Mouse (Mus musculus) heart, embryonic 16.5 days (tissue): ENCODE measurements at regions not wholly inside any gene's neighbourhood (a gene's known extent, or its start where the extent isn't known, plus 50 kb on each side); places are given as distances from the start of the nearest gene placed in this dataset.

Experiments used
- ATAC-seq: fragments of 200-750 bp; cut with Nextera tagmentation; replicated peaks from 2 replicates; pipeline ENCODE4 v1.8.0; 2017; ENCODE audit warnings: moderate number of reproducible peaks; ENCODE audit not compliant: insufficient read depth, low FRiP score; ENCODE audit errors: extremely low read depth
- H3K27ac ChIP-seq: fragments of 300-500 bp; sonication (generic); 2 replicates; pipeline ENCODE4 v1.5.1; 2014; ENCODE audit warnings: mild to moderate bottlenecking, low read length, control low read depth, moderate library complexity
- H3K27me3 ChIP-seq: fragments of 300-500 bp; sonication (generic); 2 replicates; pipeline ENCODE4 v1.6.1; 2014; ENCODE audit warnings: low read length, mixed read lengths; ENCODE audit not compliant: control insufficient read depth, insufficient read depth
- H3K36me3 ChIP-seq: fragments of 300-500 bp; sonication (generic); 2 replicates; pipeline ENCODE4 v1.6.1; 2014; ENCODE audit not compliant: control insufficient read depth, insufficient read depth
- H3K4me1 ChIP-seq: fragments of 300-500 bp; sonication (generic); 2 replicates; pipeline ENCODE4 v1.6.1; 2014; ENCODE audit warnings: low read length, mixed read lengths; ENCODE audit not compliant: control insufficient read depth, insufficient read depth
- H3K4me2 ChIP-seq: fragments of 300-500 bp; sonication (generic); 2 replicates; pipeline ENCODE4 v1.6.1; 2014; ENCODE audit warnings: low read depth, mild to moderate bottlenecking, control low read depth, low read length
- H3K4me3 ChIP-seq: fragments of 300-500 bp; sonication (generic); 2 replicates; pipeline ENCODE4 v1.5.1; 2014; ENCODE audit warnings: mild to moderate bottlenecking, control low read depth, low read length
- H3K9ac ChIP-seq: fragments of 300-500 bp; sonication (generic); 2 replicates; pipeline ENCODE4 v1.6.1; 2014; ENCODE audit warnings: low read length, control low read depth
- H3K9me3 ChIP-seq: fragments of 300-500 bp; sonication (generic); replicated peaks from 2 replicates; pipeline ENCODE4 v1.6.1; 2016; ENCODE audit warnings: low read length; ENCODE audit not compliant: control insufficient read depth
- WGBS: fragments of 180-500 bp; shearing (Covaris S2); extraction: QIAGEN DNeasy Blood & Tissue Kit; methylation state at CpG from one replicate; pipeline ENCODE4 v1.1.7; 2014; 5-methylcytosine and 5-hydroxymethylcytosine counted together

GRCm38 (mm10) chr12:98005671-98006469, 253.4 kb downstream of the Galc start:
- H3K4me1 ChIP-seq: no peaks in the 10 kb centered on the region
- H3K36me3 ChIP-seq: no peaks in the 10 kb centered on the region
- H3K9ac ChIP-seq: no peak overlapping the region
- H3K4me2 ChIP-seq: no peak overlapping the region
- ATAC-seq: no peak
- H3K4me3 ChIP-seq: no peak overlapping the region
- no peaks in the 10 kb centered on the region for H3K9me3 ChIP-seq
- H3K27me3 ChIP-seq: no peaks in the 10 kb centered on the region
- H3K27ac ChIP-seq: no peak overlapping the region
- WGBS: 46% methylated on average over 5 of the region's 5 CpGs

GRCm38 (mm10) chr12:98002217-98002616, 257.0 kb downstream of the Galc start:
- H3K4me2 ChIP-seq: no peak overlapping the region
- no peaks in the 10 kb centered on the region for H3K4me1 ChIP-seq
- H3K9me3 ChIP-seq: no peaks in the 10 kb centered on the region
- no peaks in the 10 kb centered on the region for H3K27me3 ChIP-seq
- H3K36me3 ChIP-seq: no peaks in the 10 kb centered on the region
- 85% methylated on average over 5 of the region's 5 CpGs for WGBS
- no peak overlapping the region for H3K27ac ChIP-seq
- no peak overlapping the region for H3K4me3 ChIP-seq
- no peak overlapping the region for H3K9ac ChIP-seq
- no peak for ATAC-seq

- Histone ChIP-seq H3K4me3 (no peak overlapping the region), H3K27ac (no peak overlapping the region), H3K27me3 (no peaks in the 10 kb centered on the region), H3K9ac (no peak overlapping the region), H3K4me2 (no peak overlapping the region), H3K4me1 (no peaks in the 10 kb centered on the region), H3K9me3 (no peaks in the 10 kb centered on the region), H3K36me3 (no peaks in the 10 kb centered on the region)
- 28% methylated on average over 1 of the region's 1 CpGs for WGBS
- no peak for ATAC-seq
Measured at GRCm38 (mm10) chr12:97994884-97995283, 264.4 kb downstream of the Galc start.

DNA sequence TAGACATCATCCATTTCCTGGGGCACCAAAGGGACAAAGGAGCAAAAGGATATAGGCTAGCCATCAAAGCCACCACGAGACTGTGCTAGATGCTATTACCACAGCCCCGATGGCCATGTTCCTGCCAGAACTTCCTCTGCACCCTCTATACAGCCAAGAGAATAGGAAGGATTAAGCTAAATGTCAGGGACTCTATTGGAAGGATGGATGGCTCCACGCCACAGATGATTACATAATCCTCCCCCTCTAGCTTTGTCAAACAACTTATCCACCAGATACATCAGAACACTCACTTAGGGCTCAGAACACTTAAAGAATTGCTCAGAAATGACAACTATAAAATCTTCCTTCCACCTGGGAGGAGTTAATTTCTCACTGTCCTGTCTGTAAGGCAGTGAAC, 265.3 kb downstream of the Galc start:
- no peak for ATAC-seq
- Histone ChIP-seq H3K9me3 (no peaks in the 10 kb centered on the region), H3K4me1 (no peaks in the 10 kb centered on the region), H3K36me3 (no peaks in the 10 kb centered on the region), H3K27me3 (no peaks in the 10 kb centered on the region), H3K9ac (no peak overlapping the region), H3K4me3 (no peak overlapping the region), H3K4me2 (no peak overlapping the region), H3K27ac (no peak overlapping the region)
- 76% methylated on average over 3 of the region's 3 CpGs for WGBS

DNA sequence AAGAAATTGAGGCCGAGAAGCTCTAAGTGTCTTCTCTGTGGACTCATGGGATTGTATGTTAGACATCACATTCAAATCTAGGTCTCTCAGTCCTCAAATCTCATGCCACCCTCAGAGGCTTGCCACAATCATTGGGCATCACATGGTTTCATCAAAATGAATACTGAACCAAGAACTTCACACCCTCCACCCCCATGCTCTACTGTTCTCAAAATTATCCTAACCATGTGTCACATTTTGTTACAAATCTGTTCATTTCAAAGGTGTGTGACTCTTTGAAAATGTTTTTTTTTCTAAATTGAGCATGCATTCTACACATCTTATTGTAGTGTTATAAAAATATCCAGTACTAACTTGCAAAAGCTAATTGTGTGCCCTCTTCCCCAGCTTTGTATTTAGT, 275.9 kb downstream of the Galc start:
- Histone ChIP-seq H3K36me3 (no peaks in the 10 kb centered on the region), H3K4me1 (no peaks in the 10 kb centered on the region), H3K4me2 (no peak overlapping the region), H3K9me3 (no peaks in the 10 kb centered on the region), H3K9ac (no peak overlapping the region), H3K27ac (no peak overlapping the region), H3K4me3 (no peak overlapping the region), H3K27me3 (no peaks in the 10 kb centered on the region)
- ATAC-seq: no peak
- 91% methylated on average over 1 of the region's 1 CpGs for WGBS

- 66% methylated on average over 3 of the region's 3 CpGs for WGBS
- no peaks in the 10 kb centered on the region for H3K4me1 ChIP-seq
- no peak overlapping the region for H3K27ac ChIP-seq
- no peak for ATAC-seq
- H3K9ac ChIP-seq: no peak overlapping the region
- no peaks in the 10 kb centered on the region for H3K27me3 ChIP-seq
- H3K36me3 ChIP-seq: no peaks in the 10 kb centered on the region
- no peak overlapping the region for H3K4me2 ChIP-seq
- no peaks in the 10 kb centered on the region for H3K9me3 ChIP-seq
- no peak overlapping the region for H3K4me3 ChIP-seq
Measured at GRCm38 (mm10) chr12:97978668-97979067, 280.6 kb downstream of the Galc start.

DNA sequence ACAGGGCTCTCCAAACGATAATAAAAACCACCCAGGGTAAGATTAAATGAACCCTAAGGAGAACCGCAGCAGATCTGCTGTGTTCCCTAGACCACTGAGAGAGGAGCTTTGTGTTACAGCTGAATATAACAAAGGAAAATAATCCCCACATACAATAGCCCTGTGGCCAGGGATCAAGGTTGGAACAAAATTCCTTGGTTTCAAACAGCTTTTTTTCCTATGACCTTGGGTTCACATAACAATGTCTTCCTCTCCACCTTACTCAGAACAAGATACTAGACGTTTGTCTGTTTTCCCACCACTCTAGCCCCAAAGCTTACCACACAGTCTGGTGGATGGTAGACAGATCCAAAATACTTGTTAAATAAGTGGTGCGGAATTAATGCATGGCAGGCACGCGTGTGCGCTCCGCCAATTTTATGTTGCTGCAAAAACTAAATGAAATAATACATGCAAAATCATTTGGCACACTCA, 281.0 kb downstream of the Galc start:
- no peak overlapping the region for H3K4me3 ChIP-seq
- H3K9ac ChIP-seq: no peak overlapping the region
- no peaks in the 10 kb centered on the region for H3K4me1 ChIP-seq
- H3K4me2 ChIP-seq: no peak overlapping the region
- H3K36me3 ChIP-seq: no peaks in the 10 kb centered on the region
- no peak for ATAC-seq
- no peak overlapping the region for H3K27ac ChIP-seq
- H3K27me3 ChIP-seq: no peaks in the 10 kb centered on the region
- 80% methylated on average over 8 of the region's 8 CpGs for WGBS
- H3K9me3 ChIP-seq: no peaks in the 10 kb centered on the region

GRCm38 (mm10) chr12:97977633-97978032, 281.6 kb downstream of the Galc start:
- ATAC-seq: no peak
- Histone ChIP-seq H3K9ac (no peak overlapping the region), H3K27ac (no peak overlapping the region), H3K4me2 (no peak overlapping the region), H3K36me3 (no peaks in the 10 kb centered on the region), H3K9me3 (no peaks in the 10 kb centered on the region), H3K27me3 (no peaks in the 10 kb centered on the region), H3K4me1 (no peaks in the 10 kb centered on the region), H3K4me3 (no peak overlapping the region)
- 61% methylated on average over 3 of the region's 3 CpGs for WGBS

DNA sequence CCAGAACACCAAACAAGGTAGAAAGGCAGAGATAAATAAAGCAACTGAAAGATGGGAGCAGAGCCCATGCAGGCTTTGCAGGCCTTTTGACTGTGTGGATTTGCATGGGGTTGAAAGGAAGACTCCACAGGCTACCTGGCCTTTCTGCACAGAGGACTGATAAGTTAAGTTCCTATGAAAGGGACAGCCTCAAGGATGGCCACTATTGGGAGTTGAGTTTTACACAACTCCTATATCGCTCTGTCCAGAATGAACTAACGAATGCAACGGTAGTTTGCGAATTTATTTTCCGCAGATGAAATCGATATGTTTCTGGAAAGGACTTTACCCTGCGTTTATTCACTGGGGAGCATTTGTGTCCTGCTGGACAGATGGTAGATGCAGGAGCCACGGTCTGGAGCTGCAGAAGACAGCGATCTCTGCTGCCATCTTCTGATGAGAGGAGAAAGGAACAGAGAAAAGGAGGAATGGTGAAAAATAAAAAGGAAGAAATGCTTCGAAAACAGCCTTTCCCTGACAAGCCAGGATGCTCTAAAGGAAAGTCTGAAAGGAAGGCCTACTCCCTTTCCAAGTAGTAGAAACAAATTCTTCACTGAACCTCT, 285.2 kb downstream of the Galc start:
- Histone ChIP-seq H3K4me1 (no peaks in the 10 kb centered on the region), H3K4me2 (no peak overlapping the region), H3K4me3 (no peak overlapping the region), H3K36me3 (no peaks in the 10 kb centered on the region), H3K9ac (no peak overlapping the region), H3K27ac (no peak overlapping the region), H3K9me3 (no peaks in the 10 kb centered on the region), H3K27me3 (no peaks in the 10 kb centered on the region)
- ATAC-seq: no peak
- 59% methylated on average over 10 of the region's 10 CpGs for WGBS
